Mouse (Mus musculus) embryonic facial prominence, embryonic 13.5 days (tissue): ENCODE data around the gene Lrrc2. TPM values are rescaled to one million over a fixed set of nuclear protein-coding genes. Genes with fewer than 3 reads are reported as not detected.
A peak's percentile ranks its signal among the peaks of the same experiment; 100 is the strongest.

Source experiments
- ATAC-seq: fragments of 200-750 bp; cut with Nextera tagmentation; 2 replicates; pipeline ENCODE4 v1.8.0; 2017; ENCODE audit warnings: low read depth; ENCODE audit not compliant: insufficient number of reproducible peaks, insufficient read depth, low FRiP score, low TSS enrichment
- H3K27ac ChIP-seq: fragments of 300-500 bp; sonication (generic); 2 replicates; pipeline ENCODE4 v1.5.1; 2015; ENCODE audit warnings: moderate library complexity, mild to moderate bottlenecking, inconsistent platforms
- H3K27me3 ChIP-seq: fragments of 300-500 bp; sonication (generic); 2 replicates; pipeline ENCODE4 v1.6.1; 2015; ENCODE audit warnings: mild to moderate bottlenecking, inconsistent platforms
- H3K36me3 ChIP-seq: fragments of 300-500 bp; sonication (generic); 2 replicates; pipeline ENCODE4 v1.6.1; 2015; ENCODE audit warnings: mild to moderate bottlenecking, inconsistent platforms
- H3K4me1 ChIP-seq: fragments of 300-500 bp; sonication (generic); 2 replicates; pipeline ENCODE4 v1.6.1; 2015; ENCODE audit warnings: inconsistent platforms
- H3K4me2 ChIP-seq: fragments of 300-500 bp; sonication (generic); 2 replicates; pipeline ENCODE4 v1.6.1; 2015; ENCODE audit warnings: moderate library complexity, mild to moderate bottlenecking, inconsistent platforms
- H3K4me3 ChIP-seq: fragments of 300-500 bp; sonication (generic); 2 replicates; pipeline ENCODE4 v1.5.1; 2015; ENCODE audit warnings: mild to moderate bottlenecking, inconsistent platforms
- H3K9ac ChIP-seq: fragments of 300-500 bp; sonication (generic); 2 replicates; pipeline ENCODE4 v1.6.1; 2015; ENCODE audit warnings: mild to moderate bottlenecking, inconsistent platforms
- H3K9me3 ChIP-seq: fragments of 300-500 bp; sonication (generic); 2 replicates; pipeline ENCODE4 v1.6.1; 2016; ENCODE audit warnings: inconsistent platforms
- WGBS: fragments of 180-500 bp; shearing (Covaris S2); methylation state at CpG from one replicate; pipeline ENCODE4 v1.1.7; 2015; ENCODE audit warnings: mixed read lengths; 5-methylcytosine and 5-hydroxymethylcytosine counted together
- polyA plus RNA-seq: library from polyadenylated mRNA; unstranded; fragments of >200 nt; fragmentation: Nextera tagmentation; extraction: Ambion mirVana; gene quantifications from 2 replicates; pipeline ENCODE4 v1.2.1, GENCODE M21; 2015

The Lrrc2 gene
- polyA plus RNA-seq, 1 experiment from 2014 or later, result 0.28 TPM

GRCm38 (mm10) chr9:110931573-110931972 is 19.8 kb upstream of the Lrrc2 start:
- peaks cover 10% of the 10 kb centered on the region for H3K4me1 ChIP-seq
- 54% methylated on average over 6 of the region's 6 CpGs for WGBS
- no peak overlapping the region for H3K4me2 ChIP-seq
- no peaks in the 10 kb centered on the region for H3K36me3 ChIP-seq
- H3K9me3 ChIP-seq, result no peaks in the 10 kb centered on the region
- H3K27me3 ChIP-seq, result no peaks in the 10 kb centered on the region
- ATAC-seq, result no peak
- no peak overlapping the region for H3K9ac ChIP-seq
- H3K27ac ChIP-seq, result peak overlapping the region; percentile 71; the same call in 1 of the 2 replicates
- no peak overlapping the region for H3K4me3 ChIP-seq

DNA sequence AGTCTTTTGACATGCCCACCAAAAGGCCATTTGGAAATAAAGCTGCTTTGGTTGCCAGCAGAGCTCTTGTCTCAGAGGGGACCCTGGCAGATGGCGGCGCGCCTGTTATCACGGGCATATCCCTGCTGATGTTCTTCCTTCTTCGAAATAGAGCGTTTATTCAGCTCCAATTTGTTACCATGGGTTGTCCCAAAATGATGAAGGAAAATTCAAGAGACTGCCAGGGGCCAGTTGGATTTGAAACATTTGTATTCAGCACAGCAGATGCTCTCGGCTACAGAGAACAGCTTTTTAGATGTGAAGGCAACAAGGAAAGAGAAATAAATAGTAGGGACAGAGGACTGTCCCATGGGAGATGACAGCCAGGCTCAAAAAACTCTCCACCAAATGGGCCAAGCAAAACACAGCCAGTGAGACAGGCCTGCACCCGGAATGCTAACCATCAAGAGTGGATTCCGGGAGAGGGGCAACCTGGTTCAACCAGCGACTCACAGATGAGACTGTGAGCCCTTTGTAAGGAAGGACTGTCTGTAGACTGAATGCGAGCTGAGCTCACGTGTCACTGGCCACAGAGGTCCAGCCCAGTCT is 17.4 kb upstream of the Lrrc2 start:
- no peaks in the 10 kb centered on the region for H3K9me3 ChIP-seq
- peaks cover 10% of the 10 kb centered on the region for H3K4me1 ChIP-seq
- WGBS, result 80% methylated on average over 12 of the region's 12 CpGs
- H3K9ac ChIP-seq, result no peak overlapping the region
- no peak overlapping the region for H3K27ac ChIP-seq
- no peaks in the 10 kb centered on the region for H3K27me3 ChIP-seq
- no peaks in the 10 kb centered on the region for H3K36me3 ChIP-seq
- no peak overlapping the region for H3K4me3 ChIP-seq
- H3K4me2 ChIP-seq, result no peak overlapping the region
- no peak for ATAC-seq

DNA sequence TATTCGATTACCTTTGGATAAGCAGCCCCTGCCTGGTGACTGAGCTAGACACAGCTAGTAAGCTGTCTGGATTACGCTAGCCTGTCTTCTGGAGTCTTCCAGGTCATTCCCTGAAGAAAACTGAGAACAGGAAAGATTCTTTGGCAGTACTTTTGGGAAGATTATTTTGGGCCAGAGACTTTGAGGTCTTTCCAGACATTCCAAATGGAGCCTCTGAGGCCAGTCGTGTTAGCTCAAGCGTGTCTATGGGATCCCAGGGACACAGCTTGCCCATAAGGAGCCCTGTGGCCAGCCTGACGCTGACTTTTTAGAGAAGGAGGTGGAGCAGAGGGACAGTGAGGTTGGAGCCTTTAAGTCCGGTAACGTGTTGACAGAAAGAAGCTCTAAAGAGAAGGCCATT is 15.4 kb upstream of the Lrrc2 start:
- H3K4me3 ChIP-seq, result no peak overlapping the region
- H3K36me3 ChIP-seq, result no peaks in the 10 kb centered on the region
- 85% methylated on average over 7 of the region's 7 CpGs for WGBS
- no peak overlapping the region for H3K27ac ChIP-seq
- H3K9me3 ChIP-seq, result no peaks in the 10 kb centered on the region
- no peaks in the 10 kb centered on the region for H3K27me3 ChIP-seq
- ATAC-seq, result no peak
- H3K9ac ChIP-seq, result no peak overlapping the region
- peaks cover 10% of the 10 kb centered on the region for H3K4me1 ChIP-seq
- H3K4me2 ChIP-seq, result no peak overlapping the region

DNA sequence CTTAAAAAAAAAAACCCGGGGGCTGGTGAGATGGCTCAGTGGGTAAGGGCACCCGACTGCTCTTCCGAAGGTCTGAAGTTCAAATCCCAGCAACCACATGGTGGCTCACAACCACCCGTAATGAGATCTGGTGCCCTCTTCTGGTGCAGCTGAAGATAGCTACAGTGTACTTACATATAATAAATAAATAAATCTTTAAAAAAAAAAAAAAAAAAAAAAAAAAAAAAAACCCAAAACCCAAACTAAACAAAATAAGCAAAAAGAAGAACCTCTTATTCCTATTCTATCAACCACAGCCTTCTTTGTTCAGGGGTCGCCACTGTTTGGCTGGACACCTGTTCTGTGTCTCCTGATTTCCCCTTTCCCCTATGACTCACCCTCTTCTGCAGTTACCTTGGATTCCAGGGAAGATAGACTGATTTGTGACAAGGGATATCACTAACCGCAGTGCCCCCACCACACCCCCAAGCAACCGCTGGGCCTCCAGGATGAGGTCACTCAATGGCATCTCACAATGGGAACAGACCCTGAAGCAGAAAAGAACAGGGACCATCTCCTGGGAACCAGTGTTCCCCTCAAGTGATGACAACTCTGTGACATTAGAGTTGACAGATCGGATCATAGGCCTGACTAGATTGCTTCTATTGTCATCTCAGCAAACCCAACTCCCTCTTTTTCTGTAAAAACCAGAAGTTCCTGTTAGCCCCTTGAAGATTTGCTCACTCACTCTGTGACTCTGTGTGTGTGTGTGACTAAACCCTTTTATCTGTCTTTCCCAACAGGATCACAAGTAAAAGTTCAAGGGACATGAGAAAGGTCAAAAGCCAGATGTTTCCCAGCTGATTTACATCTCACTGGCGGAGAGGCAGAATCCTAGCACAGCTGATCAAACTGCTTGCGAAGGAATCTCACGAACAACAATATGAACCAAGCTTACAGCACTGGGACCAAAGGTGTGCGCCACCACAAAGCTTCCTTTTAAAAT is 13.5 kb upstream of the Lrrc2 start:
- H3K9ac ChIP-seq, result no peak overlapping the region
- no peak overlapping the region for H3K4me2 ChIP-seq
- no peaks in the 10 kb centered on the region for H3K36me3 ChIP-seq
- peaks cover 5% of the 10 kb centered on the region; the same call in 1 of the 2 replicates for H3K27me3 ChIP-seq
- WGBS, result 68% methylated on average over 12 of the region's 12 CpGs
- H3K4me1 ChIP-seq, result no peaks in the 10 kb centered on the region
- no peak overlapping the region for H3K27ac ChIP-seq
- H3K4me3 ChIP-seq, result no peak overlapping the region
- no peaks in the 10 kb centered on the region for H3K9me3 ChIP-seq
- no peak for ATAC-seq

DNA sequence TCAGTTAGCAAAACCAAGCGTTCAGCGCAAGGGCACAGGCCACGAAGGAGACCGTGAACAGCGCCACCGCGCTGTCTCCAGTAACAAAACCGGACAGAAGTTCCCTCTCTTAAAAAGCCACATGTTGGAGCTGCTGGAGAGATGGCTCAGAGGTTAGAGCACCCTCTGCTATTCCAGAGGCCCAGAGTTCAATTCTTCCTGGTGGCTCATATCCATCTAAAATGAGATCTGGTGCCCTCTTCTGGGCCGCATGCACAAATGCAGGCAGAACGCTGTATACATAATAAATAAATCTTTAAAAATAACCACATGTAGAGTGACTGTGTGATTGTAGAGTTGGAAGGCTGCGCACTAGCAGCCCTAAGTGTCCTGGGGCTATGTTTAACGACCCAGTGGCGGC is 7.1 kb upstream of the Lrrc2 start:
- Histone ChIP-seq H3K27ac (no peak overlapping the region), H3K9me3 (no peaks in the 10 kb centered on the region), H3K27me3 (peaks cover 49% of the 10 kb centered on the region), H3K4me1 (peaks cover 22% of the 10 kb centered on the region), H3K4me2 (peak overlapping the region; percentile 35; the same call in 1 of the 2 replicates), H3K9ac (no peak overlapping the region), H3K36me3 (no peaks in the 10 kb centered on the region), H3K4me3 (no peak overlapping the region)
- no peak for ATAC-seq
- 27% methylated on average over 13 of the region's 13 CpGs for WGBS

- Histone ChIP-seq H3K9me3 (no peaks in the 10 kb centered on the region), H3K27ac (no peak overlapping the region), H3K9ac (no peak overlapping the region), H3K36me3 (no peaks in the 10 kb centered on the region), H3K4me2 (peak overlapping the region; percentile 11; the same call in 1 of the 2 replicates), H3K4me1 (peaks cover 22% of the 10 kb centered on the region), H3K4me3 (peak overlapping the region; percentile 4; the same call in 1 of the 2 replicates), H3K27me3 (peaks cover 49% of the 10 kb centered on the region)
- ATAC-seq, result no peak
- WGBS, result 16% methylated on average over 18 of the region's 18 CpGs
Observed at GRCm38 (mm10) chr9:110945343-110945742, 6.0 kb upstream of the Lrrc2 start.

DNA sequence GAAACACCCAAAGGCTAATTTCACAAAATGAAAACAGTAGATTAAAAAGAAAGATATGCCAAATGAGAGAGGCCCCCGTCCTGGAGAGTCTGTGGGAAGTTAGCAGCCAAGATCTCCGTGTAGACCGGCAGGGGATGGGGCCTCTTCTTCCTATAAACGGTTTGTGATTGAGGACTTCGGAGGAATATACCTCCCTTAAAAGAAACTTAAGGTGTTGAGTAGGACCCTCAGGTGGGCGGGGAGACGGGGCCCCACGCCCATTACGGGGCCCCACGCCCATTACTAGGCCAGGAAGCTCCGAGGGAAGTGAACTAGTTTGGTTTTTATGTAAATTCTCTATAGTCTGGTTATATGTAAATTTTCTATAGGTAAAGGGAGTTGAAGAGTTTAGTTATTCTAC is 5.4 kb upstream of the Lrrc2 start, which contains the start of gene Tdgf1:
Gene Tdgf1 (minus strand): TSS at position 233 of the 400 bp plus-strand sequence.
- H3K4me1 ChIP-seq, result peaks cover 22% of the 10 kb centered on the region
- peak within 1 kb of the TSS; percentile 4; the same call in 1 of the 2 replicates for H3K4me3 ChIP-seq
- no peak within 1 kb of the TSS for H3K9ac ChIP-seq
- no peak for ATAC-seq
- H3K4me2 ChIP-seq, result peak within 1 kb of the TSS; percentile 26
- no peaks in the 10 kb centered on the region for H3K36me3 ChIP-seq
- no peak within 1 kb of the TSS for H3K27ac ChIP-seq
- WGBS, result 12% methylated on average over 11 of the region's 11 CpGs
- H3K9me3 ChIP-seq, result no peaks in the 10 kb centered on the region
- H3K27me3 ChIP-seq, result peaks cover 49% of the 10 kb centered on the region

- Histone ChIP-seq H3K27me3 (peaks cover 49% of the 10 kb centered on the region), H3K9me3 (no peaks in the 10 kb centered on the region), H3K9ac (no peak overlapping the region), H3K4me2 (peak overlapping the region; percentile 26), H3K36me3 (no peaks in the 10 kb centered on the region), H3K27ac (no peak overlapping the region), H3K4me1 (peaks cover 22% of the 10 kb centered on the region), H3K4me3 (no peak overlapping the region)
- WGBS, result 7% methylated on average over 20 of the region's 20 CpGs
- ATAC-seq, result no peak
Observed at GRCm38 (mm10) chr9:110946548-110947044, 4.7 kb upstream of the Lrrc2 start.

- Histone ChIP-seq H3K27ac (no peak overlapping the region), H3K4me3 (no peak overlapping the region), H3K36me3 (no peaks in the 10 kb centered on the region), H3K4me2 (no peak overlapping the region; the same call in 1 of the 2 replicates), H3K9me3 (no peaks in the 10 kb centered on the region), H3K27me3 (peaks cover 55% of the 10 kb centered on the region), H3K9ac (no peak overlapping the region), H3K4me1 (peaks cover 22% of the 10 kb centered on the region)
- WGBS, result 14% methylated on average over 6 of the region's 6 CpGs
- no peak for ATAC-seq
Observed at GRCm38 (mm10) chr9:110947261-110947661, 4.1 kb upstream of the Lrrc2 start.

GRCm38 (mm10) chr9:110947900-110948299 is 3.4 kb upstream of the Lrrc2 start:
- no peak for ATAC-seq
- Histone ChIP-seq H3K9ac (no peak overlapping the region), H3K27ac (no peak overlapping the region), H3K4me3 (no peak overlapping the region), H3K9me3 (no peaks in the 10 kb centered on the region), H3K27me3 (peaks cover 57% of the 10 kb centered on the region), H3K36me3 (no peaks in the 10 kb centered on the region), H3K4me1 (peaks cover 22% of the 10 kb centered on the region), H3K4me2 (no peak overlapping the region)
- 37% methylated on average over 6 of the region's 6 CpGs for WGBS

DNA sequence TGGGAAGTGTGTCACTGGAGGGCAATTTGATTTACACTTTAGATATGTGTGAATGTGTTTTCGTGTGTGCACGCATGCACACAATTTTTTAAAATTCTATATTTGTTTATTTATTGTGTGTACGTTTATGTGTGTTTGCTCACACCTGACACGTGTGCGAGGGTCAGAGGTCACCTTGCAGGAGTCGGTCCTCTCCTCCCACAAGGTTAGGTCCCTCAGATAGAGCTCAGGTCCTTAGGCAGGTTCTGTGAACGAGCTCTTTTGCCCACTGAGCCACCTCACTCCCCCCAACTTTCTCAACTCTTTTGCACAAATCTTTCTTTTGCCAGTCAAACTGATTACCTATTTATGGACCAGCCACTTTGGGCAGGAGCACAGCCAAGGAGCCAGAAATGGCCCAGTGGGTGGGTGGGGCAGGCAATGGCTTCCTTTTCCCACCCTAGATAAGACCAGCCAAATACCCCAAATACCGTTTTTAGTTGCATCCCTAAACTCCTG is 2.5 kb upstream of the Lrrc2 start:
- H3K4me1 ChIP-seq, result peaks cover 27% of the 10 kb centered on the region
- H3K4me3 ChIP-seq, result no peak overlapping the region
- no peak overlapping the region for H3K27ac ChIP-seq
- H3K27me3 ChIP-seq, result peaks cover 64% of the 10 kb centered on the region
- no peaks in the 10 kb centered on the region for H3K36me3 ChIP-seq
- WGBS, result 56% methylated on average over 8 of the region's 8 CpGs
- no peak for ATAC-seq
- no peak overlapping the region for H3K4me2 ChIP-seq
- H3K9ac ChIP-seq, result no peak overlapping the region
- no peaks in the 10 kb centered on the region for H3K9me3 ChIP-seq
